Mouse (Mus musculus) right cerebral cortex, adult 18-20 months (tissue): ENCODE measurements around the gene Btbd19.
A peak's percentile ranks its signal among the peaks of the same experiment; 100 is the strongest.

Source experiments
- DNase-seq: peaks from one replicate; pipeline ENCODE4 v3.0.0; 2022; ENCODE audit warnings: mixed read lengths

Btbd19 gene

DNA sequence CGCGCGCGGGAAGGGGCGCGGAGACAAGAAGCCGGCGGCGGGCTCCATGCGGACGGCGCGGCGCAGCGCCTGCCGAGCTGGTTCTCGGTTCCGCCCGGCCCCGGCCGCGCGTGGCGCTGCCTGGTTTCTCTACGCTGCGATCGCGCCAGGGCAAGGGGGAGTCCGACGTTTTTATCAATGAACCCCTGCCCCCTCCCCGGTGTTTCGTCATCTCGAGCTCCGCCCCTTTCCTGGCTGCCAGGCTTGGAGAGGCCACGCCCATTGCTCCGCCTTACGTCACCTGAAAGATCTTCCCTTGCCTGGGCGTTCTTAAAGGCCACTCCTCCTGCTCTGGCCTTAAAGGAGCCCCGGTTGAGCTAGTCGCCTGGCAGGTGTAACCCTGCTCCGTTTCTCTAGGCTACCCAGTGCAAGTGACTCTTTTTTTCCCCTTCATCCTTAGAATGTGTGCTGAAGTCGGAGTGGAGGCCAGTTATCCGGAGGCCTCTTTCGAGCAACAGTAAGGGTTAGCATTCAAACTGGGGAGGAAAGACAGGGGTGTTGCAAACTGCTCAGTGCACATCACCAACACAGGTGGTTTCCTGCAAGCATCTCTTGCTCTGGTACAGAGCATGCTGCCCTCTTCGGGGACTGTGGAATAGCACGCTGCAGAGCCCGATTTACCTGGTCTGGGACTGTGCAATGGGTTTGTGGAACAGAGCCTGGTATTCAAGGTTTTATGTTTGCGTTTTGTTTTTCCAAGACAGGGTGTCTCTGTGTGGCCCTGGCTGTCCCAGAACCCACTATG is 8.5 kb upstream of the Btbd19 start, which contains the start of gene Plk3:
Plk3 (minus strand) TSS at position 147 of the 784 bp plus-strand sequence.
- DNase-seq: peak; percentile 97

DNA sequence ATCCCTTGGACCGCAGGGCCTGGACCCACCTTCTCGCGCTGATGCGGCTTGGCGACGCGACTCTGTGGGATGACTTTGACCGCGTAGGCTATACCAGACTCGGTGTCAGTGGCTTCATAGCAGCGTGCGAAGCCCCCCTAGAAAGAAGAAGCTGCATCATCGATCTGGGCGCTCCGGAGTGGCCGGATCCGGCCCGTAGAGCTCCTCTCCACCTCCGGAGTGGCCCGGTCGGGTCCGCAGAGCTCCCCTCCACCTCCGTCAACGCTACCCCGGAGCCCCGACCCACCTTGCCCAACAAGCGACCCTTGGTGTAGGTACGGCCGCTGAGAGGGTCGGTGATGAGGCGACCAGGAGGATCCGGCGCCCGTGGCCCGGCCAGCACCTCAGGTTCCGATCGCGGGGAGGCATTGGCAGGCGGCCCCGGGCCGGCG is 7.9 kb upstream of the Btbd19 start:
- DNase-seq: no peak

DNA sequence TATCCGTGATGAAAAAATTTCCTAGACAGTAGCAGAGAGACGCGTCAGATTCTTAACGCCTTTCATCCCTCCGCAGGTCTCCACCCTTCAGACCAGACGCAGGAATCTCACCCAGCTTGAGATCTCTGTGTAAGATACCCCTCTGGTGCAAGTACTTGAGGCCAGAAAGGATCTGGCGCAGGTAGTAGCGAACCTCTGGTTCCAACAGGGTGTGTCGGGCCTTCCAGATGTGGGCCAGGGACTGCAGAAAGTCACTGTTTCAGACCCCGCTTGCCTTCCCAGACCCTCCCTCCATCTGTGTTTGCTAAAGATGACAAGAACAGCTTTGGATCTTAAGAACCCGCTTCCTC is 7.2 kb upstream of the Btbd19 start:
- no peak for DNase-seq

DNA sequence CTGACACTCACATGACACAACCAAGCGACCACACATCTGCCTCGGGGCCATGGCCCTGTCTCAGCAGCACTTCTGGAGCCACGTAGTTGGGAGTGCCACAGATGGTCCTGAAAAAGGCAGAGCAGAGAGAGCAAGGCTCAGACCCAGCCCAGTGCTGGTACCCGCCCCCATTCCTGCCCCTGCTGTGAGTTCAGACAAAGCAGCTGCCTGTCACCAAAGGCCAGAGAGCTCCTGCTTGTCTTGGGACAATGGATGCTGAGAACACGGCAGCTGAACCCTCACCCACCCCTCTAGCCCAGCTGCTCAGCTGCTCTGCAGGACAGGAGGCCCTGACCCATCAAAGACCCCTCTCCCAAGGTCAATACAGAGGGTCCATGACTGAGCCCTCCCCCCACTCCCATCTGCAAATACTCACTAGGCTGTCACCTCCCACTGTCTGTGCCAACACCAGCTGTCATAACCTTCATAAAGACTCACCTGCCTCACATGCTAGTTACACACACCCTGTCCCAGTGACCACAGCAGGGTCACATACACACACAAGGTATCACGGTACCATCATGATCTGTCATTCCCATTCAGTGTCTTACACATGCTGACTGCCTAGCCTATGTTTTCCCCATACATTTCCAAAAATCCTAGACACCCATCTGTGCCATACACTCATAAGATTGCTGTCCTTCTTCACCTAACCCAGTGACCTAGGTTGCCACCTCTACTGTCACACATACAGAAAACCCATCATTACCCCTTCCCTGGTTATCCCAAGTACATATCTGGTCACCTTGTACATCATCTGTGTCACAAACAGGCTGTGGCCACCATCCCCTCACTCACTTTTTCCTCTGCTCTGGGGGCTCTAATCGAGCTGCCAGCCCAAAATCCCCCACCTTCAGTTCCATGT is 6.6 kb upstream of the Btbd19 start:
- no peak for DNase-seq

DNA sequence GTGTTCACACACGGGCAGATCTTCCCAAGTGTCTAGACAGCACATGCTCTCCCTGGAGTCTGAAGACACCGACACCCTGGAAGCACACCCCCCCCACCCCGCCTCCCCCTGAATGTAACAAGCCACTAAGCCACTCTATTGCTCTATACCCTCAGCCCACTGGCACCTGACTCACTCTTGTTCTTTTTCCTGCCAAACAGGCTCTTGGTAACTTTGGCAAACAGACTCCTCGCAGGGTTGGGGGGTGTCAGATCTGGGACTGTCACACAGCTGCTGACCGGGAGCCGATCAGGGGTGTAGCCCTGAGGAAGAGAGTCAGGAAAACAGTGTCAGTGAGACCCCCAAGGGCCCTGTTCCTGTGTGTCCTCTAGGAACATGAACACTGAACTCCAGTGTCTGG is 5.7 kb upstream of the Btbd19 start:
- DNase-seq: no peak

DNA sequence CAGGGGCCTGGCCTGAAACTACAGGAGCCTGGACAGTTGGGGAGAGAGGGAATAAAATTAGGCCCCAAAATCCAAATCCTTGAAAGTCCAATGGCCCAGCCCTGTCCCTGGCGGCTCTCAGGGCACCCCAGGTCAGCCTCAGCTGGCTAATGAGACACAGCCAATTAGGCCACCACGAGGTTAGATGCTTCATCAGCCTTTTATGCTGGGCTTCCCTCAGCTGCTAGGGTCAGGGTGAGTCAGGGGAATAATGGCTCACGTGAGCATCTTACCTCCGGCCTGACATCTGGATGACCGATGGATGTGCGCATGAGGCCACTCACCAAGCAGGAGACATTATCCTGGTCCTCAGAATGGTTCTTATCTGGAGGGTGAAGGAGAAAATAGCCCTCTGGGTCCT is 5.3 kb upstream of the Btbd19 start:
- no peak for DNase-seq

DNA sequence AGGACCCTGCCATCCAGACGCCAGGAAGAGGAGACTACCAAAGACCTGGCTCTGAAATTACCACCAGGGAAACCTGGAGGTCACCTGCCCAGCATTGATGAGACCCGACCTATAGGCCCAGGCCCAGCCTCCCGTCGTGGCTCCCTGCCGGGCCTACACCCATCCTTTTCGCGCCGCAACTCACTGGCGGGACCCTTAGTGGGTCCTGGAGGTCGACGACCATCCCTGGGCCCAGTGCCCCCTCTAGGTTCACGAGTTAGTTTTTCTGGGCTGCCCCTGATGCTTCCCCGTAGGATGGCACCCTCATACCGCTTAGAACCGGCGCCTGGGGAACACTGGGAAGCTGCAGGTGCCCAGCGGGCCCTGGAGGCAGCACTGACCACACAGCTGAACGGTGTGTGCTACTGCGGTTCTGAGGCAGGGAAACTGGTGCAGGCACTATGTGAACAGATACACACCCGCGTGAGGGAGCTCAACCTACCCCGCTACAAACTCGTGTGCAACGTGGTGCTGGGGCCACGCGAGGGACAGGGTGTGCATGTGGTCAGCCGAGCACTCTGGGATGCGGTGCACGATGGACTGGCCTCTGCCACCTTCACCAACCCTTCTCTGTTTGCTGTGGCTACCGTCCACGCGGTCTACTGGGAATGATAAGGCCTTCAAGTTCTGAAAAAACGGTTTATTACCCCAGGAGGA is 2.6 kb upstream of the Btbd19 start:
- DNase-seq: no peak

DNA sequence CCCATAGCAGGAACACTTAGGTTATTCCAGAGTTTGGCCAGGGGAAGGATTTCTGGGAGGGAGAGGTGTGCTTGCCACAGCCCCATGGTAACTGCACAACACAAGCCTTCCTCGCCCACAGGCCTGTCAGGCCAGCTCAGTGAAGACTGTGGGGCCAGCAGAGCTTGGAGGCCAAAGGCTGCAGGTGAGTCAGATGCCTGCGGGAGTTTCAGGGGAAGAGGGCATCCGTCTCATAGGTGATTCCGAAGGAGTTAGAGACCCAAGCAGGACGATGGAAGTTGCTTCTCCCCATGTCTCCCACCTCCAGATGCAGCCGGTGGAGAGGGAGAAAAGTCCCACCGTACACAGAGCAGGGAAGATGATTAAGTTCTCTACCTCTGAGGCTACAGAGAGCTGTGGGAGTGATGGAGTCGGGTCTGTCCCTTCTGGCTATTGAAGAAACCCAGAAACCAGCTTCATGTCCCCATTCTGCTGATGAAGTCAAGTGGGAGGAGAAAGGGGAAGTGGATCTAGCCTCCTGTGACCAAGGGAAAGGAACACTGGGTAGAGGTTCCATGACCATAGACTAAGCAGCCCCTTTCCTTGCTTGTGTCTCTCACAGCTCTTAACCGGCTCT is 1.3 kb upstream of the Btbd19 start, which contains the start of gene Tctex1d4:
Tctex1d4 (plus strand) TSS at position 120 of the 616 bp plus-strand sequence.
- no peak for DNase-seq

DNA sequence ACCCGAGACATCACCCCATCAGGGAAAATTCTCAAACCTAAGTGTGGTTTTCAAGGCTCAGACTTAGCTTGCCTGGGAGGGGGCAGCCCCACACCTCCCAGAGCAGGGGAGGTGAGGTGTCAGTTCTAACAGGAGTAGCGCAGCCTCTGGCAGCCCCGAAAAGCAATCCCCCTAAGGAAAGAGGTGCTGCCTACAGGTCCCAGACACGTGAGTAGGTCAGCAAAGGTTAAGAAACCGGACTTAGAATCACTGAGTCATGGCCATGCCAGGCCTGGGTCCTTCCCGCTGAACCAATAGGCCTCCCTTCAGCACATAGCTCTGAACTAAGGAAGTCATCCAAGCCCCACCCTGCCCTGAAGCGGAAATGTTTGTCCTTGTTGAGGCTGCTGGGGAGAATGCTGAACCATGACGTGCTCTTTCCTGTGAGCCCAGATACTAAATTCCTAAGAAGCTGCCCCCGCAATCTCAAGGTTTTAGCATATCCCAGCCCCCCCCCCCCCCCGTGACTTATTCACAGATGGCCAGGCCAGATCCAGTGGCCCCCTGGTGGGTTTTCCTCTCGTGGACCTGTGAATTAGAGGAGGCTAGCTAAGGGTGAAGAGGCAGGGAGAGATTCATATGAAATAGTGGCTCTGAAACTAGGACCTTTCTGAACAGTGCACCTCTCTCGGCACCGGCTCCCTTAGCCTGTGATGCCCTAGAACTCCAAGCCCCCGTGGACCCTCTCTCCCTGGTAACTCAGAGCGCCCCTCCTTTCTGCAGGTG is 567 bp upstream of the Btbd19 start:
- peak; percentile 39 for DNase-seq

DNA sequence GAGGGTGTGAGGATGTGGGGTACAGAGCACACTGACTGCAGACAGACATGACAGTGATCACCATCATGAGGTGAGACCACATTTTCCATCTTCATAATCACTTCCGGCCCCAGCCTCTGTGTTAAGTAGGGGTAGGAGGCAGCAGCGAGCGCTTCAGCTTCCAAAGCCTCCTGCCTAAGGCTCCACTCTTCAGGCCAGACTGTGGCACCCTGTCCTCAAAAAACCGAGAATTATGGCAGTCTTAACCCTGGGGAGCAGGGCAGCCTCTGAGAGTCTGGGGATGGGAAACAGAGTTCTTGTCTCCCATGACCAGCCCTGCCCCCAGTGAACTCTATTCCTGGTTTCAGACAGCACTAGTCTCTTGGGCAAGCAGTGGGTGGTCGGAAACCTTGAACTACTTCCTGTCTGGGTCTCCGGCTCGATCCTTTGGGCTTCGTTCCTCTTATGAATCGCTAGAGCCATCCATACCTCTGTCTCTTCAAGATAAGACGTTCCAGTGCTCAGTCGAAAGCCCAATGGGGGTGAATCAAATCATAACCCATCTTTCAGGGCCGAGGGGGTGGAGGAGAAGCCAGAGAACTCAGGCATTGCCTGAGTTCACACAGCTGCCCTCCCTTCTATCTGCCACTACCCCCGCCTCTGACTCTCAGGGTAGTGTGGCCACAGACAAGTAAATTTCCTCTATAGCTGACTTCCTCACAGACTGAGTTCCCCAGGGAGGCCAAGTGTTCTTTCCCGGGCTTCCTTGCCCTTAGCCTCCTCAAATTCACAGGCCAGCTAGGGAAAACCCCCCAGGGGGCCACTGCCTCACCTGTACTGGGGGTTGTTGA is 792 bp downstream of the Btbd19 start:
- DNase-seq: no peak

DNA sequence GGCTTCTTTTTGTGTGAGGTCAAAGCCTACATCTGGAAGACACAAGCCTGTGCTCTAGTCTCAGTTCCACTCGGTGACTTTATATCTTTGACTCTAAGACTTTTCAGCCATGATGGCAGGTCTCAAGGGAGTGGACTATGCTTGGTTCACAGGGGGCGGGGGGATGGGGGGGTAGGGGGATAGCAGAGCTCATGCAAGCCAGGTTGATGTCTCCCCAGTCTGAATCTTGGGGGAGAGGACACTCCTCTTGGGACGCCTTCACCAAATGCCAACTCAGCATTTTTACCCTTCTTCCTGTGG is 1.4 kb downstream of the Btbd19 start:
- no peak for DNase-seq

DNA sequence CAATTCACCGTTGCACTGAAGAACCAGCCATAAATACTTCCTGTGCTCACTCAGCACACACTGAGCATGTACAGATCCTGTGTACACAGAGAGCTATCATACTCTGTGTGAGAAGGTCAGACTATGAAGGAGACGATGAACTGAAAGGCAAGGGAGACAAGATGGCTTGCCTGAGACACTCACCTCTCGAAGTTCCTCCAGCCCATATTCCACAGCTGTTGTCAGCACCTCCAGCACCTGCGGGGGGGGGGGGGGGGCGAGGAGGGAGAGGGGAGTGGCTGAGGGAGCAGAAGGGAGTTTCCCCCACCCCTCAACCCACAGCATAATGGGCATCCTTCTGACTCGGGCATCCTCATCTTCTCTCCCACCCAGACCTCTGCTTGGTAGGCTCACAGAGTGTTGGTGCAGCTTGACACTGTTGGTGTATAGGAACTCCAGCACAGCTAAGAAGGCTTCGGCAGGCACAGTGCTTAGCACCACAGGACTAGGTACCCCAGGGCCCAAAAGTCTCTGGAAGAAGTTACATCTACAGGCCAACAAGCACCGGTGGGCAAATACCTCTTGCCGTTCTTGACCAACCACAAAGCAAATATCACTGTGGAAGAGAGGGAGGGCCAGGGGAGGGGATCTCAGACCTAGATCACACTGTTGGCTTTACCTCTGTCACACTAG is 1.8 kb downstream of the Btbd19 start:
- DNase-seq: no peak

DNA sequence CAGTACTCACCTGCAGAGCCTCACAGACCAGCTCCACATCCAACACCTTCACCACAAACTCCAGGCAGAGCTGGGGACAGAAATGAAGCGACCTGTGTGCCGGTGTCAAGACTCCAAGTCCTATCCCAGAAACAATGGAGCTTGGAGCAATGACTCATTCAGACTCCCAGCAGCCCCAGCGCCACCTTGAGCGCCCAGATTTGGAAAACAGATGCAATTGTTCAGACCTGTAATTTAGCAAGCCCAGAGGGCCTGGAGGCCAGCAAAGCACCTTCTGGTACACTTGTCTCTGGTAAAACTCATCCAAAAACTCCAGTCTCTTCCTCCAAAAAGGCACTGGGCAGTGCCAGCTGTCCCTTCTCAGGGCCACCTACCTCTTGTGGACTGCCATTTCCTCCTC is 3.3 kb downstream of the Btbd19 start:
- DNase-seq: no peak

DNA sequence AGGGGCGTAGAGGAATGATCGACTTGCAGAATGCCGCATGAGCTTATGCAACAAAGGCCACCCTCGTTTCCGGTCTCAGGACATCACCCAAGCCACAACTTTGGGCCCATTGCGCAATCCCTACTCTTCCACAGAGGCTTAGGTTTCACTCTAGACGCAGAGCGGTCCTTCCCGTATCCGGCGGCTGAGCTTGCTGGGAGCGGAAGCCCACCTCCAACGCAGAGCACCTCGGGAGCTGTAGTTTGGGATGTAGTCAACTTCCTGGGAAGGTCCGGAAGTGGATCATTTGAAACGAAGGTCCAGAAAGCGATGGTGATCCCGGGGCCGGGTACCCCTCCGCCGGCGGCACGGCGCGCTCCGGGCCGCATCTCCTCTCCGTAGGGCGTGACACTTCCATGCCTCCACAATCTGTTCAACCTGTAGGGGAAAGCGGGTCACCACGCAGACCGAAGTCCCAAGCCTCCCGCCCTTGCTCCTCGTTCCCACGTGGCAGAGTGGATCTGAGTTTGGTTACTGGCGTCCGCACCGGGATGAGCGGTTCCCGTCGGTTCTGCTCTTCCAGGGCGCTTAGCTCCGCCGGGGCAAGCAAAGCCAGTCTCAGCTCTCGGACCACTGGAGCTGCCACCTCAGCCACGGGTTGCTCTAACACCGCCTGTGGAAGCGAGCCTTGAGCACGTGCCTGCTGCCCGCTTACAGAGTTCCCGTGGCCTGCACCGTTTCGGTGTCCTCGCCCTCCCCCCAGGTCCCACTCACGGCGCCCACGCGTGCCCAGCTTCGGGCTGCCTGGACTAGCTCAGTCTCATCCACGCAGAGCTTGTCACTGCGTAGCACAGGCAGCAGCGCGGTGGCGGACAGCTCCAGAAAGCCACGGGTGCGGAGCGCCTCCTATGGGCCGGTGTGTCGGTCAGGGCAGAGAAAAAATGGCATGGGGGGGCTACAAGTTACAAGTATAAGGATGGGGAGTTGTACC is 4.8 kb downstream of the Btbd19 start:
- peak; percentile 97 for DNase-seq

DNA sequence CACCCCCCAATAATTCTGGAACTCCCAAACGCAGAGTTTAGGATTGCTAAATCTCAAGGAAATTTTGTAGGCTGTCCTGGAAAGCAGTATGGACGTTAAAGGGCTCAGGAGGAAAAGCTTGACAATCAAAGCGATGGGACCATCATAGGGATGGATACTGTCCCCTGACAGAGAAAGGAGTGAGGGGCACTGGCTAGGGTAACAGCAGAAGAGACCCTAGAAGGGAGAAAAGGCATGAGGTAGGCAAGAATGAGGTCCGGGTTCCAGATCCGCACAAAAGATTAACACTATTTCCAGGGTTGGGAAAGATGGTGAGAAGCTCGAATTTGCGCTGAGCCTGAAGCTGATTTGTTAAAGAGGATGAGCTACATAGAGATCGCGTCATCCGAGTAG is 5.5 kb downstream of the Btbd19 start:
- no peak for DNase-seq

DNA sequence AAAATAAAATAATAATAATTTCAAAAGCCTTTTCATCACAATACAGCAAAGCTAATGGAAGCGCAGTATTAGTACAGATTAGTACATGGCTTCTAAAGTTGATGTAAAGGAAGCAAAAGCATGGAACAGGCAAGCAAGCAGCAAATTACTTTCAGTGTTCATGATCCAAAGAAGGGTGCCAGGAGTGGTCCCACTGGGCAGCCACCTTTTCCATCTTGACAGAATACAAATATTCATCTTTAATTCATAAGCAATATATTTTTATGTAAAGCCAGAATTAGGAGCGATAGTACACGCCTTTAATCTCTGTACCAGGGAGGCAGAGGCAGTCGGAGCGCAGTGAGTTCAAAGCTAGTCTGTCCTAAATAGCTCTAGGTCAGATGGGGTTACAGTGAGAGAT is 5.9 kb downstream of the Btbd19 start:
- no peak for DNase-seq

DNA sequence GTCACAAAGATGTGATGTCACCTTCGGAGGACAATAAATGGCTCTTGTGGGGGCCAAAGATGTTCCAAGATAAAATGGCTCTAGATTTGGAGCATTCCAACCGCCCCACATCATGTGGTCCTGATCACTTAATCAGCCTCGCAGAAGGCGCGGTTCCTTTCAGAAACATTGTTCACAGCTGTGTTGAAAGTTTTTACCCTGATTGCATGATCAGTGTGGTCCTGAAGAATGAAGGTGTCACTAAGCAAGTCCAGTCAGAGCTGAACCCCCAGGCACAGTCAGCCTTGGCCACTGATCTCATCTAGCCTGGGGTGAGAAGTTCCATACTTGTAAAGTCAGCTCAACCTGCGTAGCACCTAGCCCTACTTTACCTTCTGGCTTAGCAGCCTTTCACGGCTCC is 7.6 kb downstream of the Btbd19 start:
- no peak for DNase-seq

DNA sequence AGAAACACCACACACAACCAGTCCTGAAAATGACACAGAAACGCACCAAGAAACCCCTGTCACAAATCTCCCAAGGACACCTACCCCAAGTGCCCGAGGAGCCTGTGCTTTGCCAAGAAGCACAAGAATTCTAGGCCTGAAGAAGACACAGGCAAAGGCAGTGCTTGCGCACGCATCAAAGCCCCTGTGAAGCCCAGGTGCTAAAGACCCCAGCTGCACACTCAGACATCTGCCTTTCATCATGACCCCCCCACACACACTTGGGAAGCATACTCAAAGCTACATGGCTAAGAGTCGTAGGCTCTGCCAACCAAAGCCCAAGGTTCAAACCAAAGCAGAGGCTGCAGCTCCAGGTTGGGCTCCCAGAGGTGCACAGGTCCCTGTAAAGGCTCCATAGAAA is 9.9 kb downstream of the Btbd19 start:
- no peak for DNase-seq

DNA sequence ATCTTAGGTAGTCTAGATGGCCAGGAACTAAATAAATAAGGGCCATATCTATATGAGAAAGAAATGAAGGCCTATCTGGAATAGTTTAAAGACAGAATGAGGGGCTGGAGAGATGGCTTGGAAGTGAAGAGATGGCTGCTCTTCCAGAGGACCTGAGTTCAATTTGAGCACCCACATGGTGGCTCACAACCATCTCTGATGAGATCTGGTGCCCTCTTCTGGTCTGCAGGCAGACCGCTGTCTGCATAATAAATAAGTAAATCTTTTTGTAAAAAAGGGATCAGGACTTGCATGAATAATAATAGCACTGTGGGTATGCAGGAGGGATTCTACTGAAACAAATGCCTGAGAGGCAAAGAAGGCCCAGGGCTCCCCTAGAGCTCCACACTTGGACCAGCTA is 12.3 kb downstream of the Btbd19 start:
- DNase-seq: no peak

DNA sequence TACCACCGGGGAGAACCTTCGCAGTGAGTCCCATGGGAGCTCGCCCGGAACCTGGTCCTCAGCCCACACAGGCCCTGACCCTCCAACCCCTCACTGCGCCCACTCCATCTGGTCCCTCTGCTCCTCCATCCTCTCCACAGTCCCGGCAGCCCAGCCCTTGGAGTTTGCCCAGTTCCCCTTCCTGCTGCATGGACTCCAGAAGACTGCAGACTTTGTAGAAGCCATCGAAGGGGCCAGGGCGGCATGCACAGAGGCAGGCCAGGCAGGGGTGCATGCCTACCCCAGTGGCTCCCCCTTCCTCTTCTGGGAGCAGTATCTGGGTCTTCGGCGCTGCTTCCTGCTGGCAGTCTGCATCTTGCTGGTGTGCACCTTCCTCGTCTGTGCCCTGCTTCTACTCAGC is 14.5 kb downstream of the Btbd19 start:
- DNase-seq: no peak
